Mouse (Mus musculus): ENCODE measurements around the gene Tmem255b.

The Tmem255b gene

GRCm38 (mm10) chr8:13434889-13435288 is at the start of gene Tmem255b:
Gene Tmem255b (plus strand): TSS chr8:13435189.
- in situ Hi-C loops (cut with MboI, MseI), result no loop called here

- in situ Hi-C loops (cut with MboI, MseI), result no loop called here
Measured at GRCm38 (mm10) chr8:13386366-13386765, 48.6 kb upstream of the Tmem255b start.

GRCm38 (mm10) chr8:13387728-13388127 is 47.3 kb upstream of the Tmem255b start:
- in situ Hi-C loops (cut with MboI, MseI), result no loop called here

- in situ Hi-C loops (cut with MboI, MseI), result no loop called here
Measured at GRCm38 (mm10) chr8:13388744-13389143, 46.2 kb upstream of the Tmem255b start.

- in situ Hi-C loops (cut with MboI, MseI), result no loop called here
Measured at GRCm38 (mm10) chr8:13393869-13394268, 41.1 kb upstream of the Tmem255b start.

- in situ Hi-C loops (cut with MboI, MseI), result no loop called here
Measured at GRCm38 (mm10) chr8:13396725-13397124, 38.3 kb upstream of the Tmem255b start, which contains the start of gene Atp4b. Gene Atp4b (minus strand): TSS chr8:13396825.

GRCm38 (mm10) chr8:13403517-13403916 is 31.5 kb upstream of the Tmem255b start:
- in situ Hi-C loops (cut with MboI, MseI), result no loop called here

- in situ Hi-C loops (cut with MboI, MseI), result no loop called here
Measured at GRCm38 (mm10) chr8:13404666-13405131, 30.3 kb upstream of the Tmem255b start, which contains the start of gene Grk1. Gene Grk1 (plus strand): TSS chr8:13405081.

- in situ Hi-C loops (cut with MboI, MseI), result no loop called here
Measured at GRCm38 (mm10) chr8:13406011-13406410, 29.0 kb upstream of the Tmem255b start.

GRCm38 (mm10) chr8:13411597-13411996 is 23.4 kb upstream of the Tmem255b start:
- in situ Hi-C loops (cut with MboI, MseI), result loop anchor here (5.0 kb wide), 1 partner anchor 51 kb away; no protein-coding TSS in a partner anchor

GRCm38 (mm10) chr8:13412891-13413558 is 22.0 kb upstream of the Tmem255b start:
- in situ Hi-C loops (cut with MboI, MseI), result loop anchor here (5.0 kb wide), 1 partner anchor 49 kb away; no protein-coding TSS in a partner anchor

- in situ Hi-C loops (cut with MboI, MseI), result loop anchor here (5.0 kb wide), 1 partner anchor 48 kb away; no protein-coding TSS in a partner anchor
Measured at GRCm38 (mm10) chr8:13413823-13414390, 21.1 kb upstream of the Tmem255b start.

- in situ Hi-C loops (cut with MboI, MseI), result no loop called here
Measured at GRCm38 (mm10) chr8:13415879-13416278, 19.1 kb upstream of the Tmem255b start.

- in situ Hi-C loops (cut with MboI, MseI), result no loop called here
Measured at GRCm38 (mm10) chr8:13419111-13419639, 15.8 kb upstream of the Tmem255b start.

- in situ Hi-C loops (cut with MboI, MseI), result no loop called here
Measured at GRCm38 (mm10) chr8:13420970-13421369, 14.0 kb upstream of the Tmem255b start.

- in situ Hi-C loops (cut with MboI, MseI), result no loop called here
Measured at GRCm38 (mm10) chr8:13427351-13427750, 7.6 kb upstream of the Tmem255b start.

GRCm38 (mm10) chr8:13428156-13428555 is 6.8 kb upstream of the Tmem255b start:
- in situ Hi-C loops (cut with MboI, MseI), result no loop called here

GRCm38 (mm10) chr8:13430412-13430811 is 4.6 kb upstream of the Tmem255b start:
- in situ Hi-C loops (cut with MboI, MseI), result no loop called here

- in situ Hi-C loops (cut with MboI, MseI), result no loop called here
Measured at GRCm38 (mm10) chr8:13430866-13431265, 4.1 kb upstream of the Tmem255b start.

- in situ Hi-C loops (cut with MboI, MseI), result no loop called here
Measured at GRCm38 (mm10) chr8:13433130-13433529, 1.9 kb upstream of the Tmem255b start.

- in situ Hi-C loops (cut with MboI, MseI), result no loop called here
Measured at GRCm38 (mm10) chr8:13436052-13436451, 1.1 kb downstream of the Tmem255b start.

- in situ Hi-C loops (cut with MboI, MseI), result no loop called here
Measured at GRCm38 (mm10) chr8:13437531-13437930, 2.5 kb downstream of the Tmem255b start.

- in situ Hi-C loops (cut with MboI, MseI), result no loop called here
Measured at GRCm38 (mm10) chr8:13442152-13442551, 7.2 kb downstream of the Tmem255b start.

Data from regulatory T cell (primary cell).